Mouse (Mus musculus) cerebellum, adult 2 months (tissue): ENCODE data around the gene Comp.

Source experiments
- CTCF ChIP-seq: fragments of 200-500 bp; IDR thresholded peaks from 2 replicates; pipeline ENCODE4 v1.5.1; 2011; ENCODE audit warnings: low read depth, mild to moderate bottlenecking, control low read depth, low read length, moderate library complexity, borderline replicate concordance; ENCODE audit not compliant: insufficient read depth
- POLR2A ChIP-seq: fragments of 200-500 bp; IDR thresholded peaks from 2 replicates; pipeline ENCODE4 v1.6.1; 2011; ENCODE audit warnings: low read length, control low read depth, borderline replicate concordance; ENCODE audit not compliant: insufficient read depth

GRCm38 (mm10) chr8:70383287-70383686, 9.9 kb downstream of the Comp start:
- TF ChIP-seq CTCF (peak; percentile 83), POLR2A (no peak)
